Mouse (Mus musculus) CD4-positive, CD25-positive, alpha-beta regulatory T cell, adult 2 months (primary cell): ENCODE measurements around the gene Car8.

Experiments
- DNase-seq: peaks from one replicate; pipeline ENCODE4 v3.0.0-alpha.2; 2012; ENCODE audit warnings: low read depth, low spot score

Gene Car8

DNA sequence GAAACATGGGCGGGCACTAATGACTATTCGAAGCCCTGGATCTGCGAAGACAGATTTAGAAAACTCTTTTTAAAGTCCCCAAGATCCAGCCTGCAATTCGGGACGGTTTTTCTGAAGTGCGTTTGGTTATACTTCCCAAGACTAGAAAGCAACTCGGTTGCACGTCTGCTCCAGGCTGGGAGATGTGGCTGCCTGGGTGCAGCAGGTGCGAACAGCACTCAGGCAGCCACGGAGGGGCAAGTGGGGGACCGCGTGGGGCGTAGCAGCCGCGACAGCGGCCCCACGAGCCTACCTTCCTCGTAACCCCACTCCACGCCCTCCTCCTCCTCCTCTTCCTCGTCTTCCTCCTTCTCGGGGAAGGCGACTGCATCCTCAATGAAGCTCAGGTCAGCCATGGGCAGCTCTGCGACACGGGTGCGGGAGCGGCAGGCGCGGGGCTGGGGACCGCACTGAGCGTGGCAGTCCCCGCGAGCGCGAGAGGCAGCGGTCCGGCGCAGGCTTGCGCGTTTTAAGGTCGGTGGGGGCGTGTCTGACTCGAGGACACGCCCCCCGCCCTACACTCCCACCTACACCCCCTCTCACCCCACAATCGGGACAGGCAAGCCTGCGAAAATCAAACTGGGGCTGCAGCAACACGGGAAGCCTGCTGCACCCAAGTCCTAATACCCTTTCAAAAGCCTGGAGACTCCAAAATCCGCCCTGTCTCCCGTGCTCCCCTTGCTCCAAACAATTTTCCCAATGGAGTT lies at the start of gene Car8:
Car8 (minus strand) TSS at position 482 of the 746 bp plus-strand sequence.
- peak; percentile 49 for DNase-seq

DNA sequence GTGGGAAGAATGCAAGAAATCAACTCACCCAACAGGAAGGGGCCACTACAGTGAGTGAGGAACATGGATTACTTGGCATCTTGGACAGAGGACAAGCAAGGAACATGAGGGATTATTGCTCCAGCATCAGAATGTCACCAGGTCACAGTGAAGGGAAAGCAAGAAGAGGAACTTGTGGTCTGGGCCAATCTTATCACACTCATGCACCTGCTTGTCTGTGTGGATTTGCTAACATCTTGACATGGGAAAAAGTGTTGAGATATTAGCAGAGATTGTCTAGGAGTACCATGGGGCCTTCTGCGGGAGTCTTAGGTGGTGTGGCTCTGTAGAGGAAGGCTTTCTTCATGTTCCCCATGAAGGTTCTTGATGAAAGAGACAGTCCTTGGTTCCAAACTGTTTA lies 46.1 kb upstream of the Car8 start:
- no peak for DNase-seq

DNA sequence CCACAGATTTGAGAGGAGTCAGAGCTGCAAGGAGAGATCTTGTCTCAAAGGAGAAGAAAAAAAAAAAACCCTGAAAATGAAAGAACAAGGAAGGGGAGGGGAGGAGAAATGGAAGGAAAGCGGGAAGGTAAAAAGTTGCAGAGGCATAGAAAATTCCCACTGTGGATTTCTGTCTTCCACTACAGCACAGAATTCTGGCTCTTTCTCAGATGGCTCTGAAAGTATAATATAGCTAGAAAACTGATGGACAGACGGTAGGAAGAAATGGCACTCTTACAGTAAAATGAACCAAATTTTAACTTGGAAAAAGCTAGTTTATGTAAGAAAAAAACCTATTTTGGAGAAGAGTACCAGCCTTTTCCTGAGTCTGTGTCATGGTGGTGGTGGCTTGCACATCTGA lies 39.3 kb upstream of the Car8 start:
- no peak for DNase-seq

DNA sequence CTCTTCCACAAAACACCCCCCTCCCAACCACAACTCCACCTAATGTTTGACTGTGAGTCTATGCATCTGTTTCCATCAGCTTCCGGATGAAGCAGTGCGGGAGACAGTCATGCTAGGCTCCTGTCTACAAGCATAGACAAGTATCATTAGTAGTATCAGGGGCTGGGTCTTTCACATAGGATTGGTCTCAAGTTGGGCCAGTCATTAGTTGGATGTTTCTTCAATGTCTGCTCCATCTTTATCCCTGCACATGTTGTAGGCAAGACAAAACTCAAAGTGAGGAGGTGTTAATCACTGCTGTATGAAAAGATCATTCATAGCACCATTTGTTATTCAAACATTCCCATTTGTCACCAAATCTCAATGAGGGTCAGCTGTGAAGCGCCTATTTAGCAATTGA lies 11.0 kb upstream of the Car8 start:
- no peak for DNase-seq

DNA sequence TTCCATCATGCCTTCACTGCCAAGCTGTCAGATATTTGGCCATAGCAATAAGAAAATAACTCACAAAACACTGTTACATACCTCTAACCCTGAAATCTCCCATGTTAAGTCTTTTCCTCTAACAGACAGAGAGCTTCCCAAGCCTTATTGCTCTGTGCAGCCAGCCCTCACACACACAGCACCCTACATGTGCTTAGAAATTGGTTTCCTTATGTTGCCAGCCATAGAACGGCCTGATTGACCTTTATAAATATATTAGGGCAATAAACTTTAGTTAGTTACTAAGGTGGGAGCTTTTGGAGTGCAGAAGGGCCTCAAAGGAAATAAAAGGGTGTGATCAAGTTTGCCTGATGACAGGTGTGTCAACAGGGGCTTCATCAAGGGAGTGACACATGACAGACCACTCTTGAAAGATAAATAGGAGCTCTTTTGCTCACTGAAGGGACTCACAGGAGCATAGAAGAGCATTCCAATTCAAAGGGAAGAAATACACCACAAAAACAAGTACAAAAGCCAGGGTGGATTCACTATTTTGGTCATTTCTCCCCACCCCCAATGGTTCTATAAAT lies 6.7 kb upstream of the Car8 start:
- DNase-seq: no peak

DNA sequence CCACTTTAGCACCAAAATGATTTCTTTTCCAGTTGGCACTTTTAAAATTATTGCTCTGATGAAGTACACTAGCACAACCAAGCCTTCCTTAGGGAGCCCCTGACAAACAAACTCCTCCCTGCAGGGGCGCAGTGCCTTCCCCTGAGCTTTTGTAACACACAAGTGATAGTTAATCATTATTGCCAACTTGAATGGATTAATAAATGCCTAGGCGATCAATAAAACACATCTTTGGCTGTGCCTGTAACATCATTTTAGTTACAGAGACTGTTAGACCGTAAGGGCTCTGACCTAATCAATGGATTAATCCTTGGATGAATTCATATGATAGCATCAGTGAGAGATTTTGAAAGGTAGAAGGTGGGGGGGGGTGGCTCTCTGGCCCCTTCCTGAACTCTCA lies 6.2 kb upstream of the Car8 start:
- no peak for DNase-seq

DNA sequence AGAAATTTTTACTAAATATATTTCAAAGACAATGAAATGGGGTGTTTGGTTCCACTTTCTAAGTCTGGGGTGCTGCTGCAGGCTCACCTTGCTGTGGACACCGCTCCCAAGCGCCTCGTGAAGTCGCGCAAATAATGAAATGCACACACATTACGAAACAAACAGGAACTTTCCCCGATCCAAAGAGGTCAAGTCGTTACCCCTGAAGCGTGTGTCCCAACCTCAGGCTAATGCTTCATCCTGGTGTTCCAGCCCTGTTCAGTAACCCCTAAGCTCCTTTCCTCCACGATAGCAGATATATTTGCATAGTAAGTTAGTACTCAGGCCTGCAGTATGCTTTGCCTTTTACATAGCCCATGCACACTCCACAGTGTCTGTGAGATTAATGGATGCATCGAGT lies 858 bp upstream of the Car8 start:
- no peak for DNase-seq

DNA sequence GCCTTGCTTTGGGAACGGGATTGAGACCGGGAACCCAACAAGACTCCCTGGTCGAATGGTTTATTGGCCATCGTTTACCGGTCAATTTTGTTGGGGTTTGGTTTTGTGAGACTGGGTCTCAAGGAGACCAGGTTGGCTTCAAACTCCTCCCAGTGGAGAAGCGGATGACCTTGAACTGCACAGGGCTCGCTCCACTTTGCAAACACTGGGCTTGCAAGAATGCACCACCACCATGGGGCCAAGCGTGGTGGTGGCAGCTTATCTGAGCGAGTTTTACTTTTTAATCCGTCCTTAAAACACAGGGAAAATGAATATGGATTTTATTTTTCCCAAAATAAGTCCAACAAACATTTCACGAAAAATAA lies 447 bp upstream of the Car8 start:
- no peak for DNase-seq

DNA sequence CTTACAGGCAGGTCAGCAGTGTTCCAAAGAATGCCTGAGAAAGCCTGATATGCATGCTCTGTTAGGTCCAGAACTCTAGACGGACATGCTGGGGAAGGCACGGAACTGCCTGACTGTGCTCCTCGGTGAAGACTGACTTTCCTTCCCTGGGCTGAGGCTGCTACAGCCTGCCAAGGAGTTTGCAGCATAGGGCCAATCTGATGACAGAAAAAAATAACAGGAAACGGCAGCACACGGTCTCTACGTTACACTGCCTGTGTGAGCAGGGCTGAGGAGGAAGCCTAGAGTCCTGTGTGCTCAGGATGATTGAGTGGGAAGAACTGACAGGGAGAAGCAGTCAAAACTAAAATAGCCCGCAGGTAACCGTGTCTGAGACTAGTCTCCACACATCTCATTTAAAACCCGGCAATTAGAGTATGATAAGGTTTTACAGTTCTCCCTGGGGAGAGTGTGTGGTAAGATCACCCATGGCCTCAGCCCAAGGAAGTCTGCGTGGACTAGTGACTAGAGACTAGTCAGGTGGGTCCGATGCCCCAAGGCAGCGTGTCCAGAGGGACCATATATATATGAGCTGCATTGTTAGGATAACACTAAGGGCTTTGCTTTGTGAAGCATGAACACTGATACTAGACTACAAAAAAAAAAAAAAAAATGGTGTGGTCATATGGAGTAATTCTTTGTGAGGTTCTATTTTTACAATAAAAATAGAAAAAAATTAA lies 6.3 kb downstream of the Car8 start:
- DNase-seq: no peak

DNA sequence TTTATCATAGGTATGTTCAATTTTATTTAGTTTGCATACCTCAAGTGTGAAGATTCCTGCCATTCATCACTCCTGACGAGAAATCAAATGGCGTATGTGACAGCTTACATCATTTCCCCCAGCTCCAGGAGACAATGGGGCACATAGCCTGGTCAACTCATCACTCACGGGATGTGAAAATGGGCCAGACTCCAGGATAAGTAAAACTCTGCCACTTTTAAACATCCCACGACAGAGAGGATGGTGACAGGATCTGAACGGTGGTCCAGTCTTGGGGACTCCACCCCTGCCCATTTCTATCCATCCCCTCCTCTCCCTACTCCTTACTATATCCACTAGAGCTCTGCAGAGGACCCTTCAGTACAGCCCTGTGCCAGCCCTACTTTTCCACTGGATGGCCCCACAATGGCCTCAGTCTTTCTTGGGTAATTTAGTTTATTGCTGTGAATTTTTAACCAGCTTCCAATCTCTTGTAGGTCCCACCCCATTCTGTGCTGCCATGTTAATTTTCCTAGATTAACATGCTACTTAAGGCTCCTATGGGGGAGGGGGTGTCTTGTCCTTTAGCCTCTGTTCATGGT lies 7.5 kb downstream of the Car8 start:
- DNase-seq: no peak

DNA sequence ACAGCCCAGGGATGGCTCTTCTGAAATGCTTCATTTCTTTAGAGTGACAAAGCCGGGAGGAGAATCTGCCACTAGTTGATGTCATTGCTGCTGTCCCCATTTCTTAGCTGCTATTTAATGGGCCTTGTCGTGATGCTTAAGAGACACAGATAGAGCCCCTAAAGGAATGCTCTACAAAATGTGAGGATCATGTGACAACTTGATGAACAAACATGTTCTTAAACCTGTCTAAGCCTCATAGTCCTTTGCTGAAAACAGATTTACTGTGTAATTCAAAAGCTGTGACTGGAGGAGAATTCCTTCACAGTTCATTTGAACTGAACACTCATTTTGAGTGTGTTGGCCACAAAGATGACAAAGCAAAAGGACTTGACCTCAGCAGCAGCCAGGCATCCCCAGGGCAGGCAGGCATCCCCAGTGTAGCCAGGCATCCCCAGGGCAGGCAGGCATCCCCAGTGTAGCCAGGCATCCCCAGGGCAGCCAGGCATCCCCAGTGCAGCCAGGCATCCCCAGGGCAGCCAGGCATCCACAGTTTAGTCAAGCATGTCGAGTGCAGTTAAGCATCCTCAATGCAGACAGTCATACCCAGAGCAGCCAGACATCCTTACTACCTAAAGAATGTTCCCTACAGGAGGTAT lies 9.1 kb downstream of the Car8 start:
- DNase-seq: no peak

DNA sequence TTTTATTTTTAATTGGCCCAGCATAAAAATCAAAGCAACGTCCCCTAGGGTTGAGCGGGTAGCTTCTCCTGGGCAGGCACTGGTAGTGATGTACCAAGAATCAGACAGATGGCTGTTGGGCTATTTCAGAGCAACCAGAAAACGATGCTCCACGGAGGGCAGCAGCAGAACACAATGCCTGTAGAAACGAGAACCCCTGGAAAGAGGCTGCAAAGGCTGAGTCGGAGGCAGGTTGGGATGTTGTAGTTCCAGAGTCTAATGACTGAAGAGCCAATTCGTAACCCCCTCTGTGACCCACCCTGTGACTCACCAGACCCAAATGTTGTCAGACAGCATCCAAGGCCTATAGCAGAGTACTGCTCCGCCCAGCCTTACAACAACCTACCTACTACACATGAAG lies 19.9 kb downstream of the Car8 start:
- no peak for DNase-seq

DNA sequence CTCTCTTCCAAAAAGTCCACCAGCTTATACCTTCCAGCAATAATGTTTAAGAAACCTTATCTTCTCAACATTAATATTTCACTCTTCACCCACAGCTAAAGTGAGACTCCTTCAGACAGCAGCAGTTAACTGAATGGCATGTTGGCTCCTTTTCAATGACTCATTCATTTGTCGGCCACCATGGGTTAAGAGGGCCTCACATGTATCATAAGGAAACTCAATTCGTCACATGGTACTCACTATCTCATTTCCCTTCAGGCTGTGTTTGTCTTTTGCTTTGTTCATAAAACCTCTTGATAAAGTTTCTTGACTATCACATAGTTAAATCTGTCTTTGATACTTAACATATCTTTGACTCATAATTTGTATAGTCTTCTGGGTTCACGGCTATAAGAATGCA lies 20.8 kb downstream of the Car8 start:
- DNase-seq: peak; percentile 12

DNA sequence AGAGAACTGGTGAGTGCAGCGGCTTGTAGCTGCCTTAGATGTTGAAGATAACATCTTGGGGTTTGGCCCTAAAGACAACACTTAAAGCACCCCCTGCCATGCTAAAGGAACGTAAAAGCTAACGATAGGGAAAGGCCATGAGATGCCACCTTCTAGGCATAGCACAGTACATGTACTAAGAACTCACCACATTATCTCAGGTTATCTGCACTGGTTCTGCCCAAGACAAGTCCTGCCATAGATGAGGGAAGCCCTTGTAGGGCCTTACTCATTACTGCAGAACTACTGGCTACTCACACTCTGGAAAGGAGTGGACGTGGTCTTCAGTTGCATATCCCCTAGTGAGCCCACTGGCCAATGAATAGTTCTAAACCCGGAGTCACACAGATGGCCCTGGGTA lies 21.6 kb downstream of the Car8 start:
- no peak for DNase-seq

DNA sequence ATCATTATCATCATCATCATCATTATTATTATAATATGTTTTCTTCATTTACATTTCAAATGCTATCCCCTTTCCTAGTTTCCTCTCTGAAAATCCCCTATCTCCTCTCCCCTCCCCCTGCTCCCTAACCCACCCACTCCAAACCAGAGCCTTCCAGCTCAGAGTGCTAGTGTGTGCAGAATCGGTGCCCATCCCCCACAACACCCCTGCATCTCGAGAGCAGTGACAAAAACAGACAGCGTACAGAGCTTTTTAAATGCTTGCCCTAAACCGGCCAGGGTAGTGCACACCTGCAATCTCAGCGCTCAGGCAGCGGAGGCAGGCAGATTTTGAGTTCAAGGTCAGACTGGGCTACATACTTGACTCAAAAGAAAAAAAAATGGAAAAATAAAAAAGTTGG lies 22.3 kb downstream of the Car8 start:
- DNase-seq: no peak

DNA sequence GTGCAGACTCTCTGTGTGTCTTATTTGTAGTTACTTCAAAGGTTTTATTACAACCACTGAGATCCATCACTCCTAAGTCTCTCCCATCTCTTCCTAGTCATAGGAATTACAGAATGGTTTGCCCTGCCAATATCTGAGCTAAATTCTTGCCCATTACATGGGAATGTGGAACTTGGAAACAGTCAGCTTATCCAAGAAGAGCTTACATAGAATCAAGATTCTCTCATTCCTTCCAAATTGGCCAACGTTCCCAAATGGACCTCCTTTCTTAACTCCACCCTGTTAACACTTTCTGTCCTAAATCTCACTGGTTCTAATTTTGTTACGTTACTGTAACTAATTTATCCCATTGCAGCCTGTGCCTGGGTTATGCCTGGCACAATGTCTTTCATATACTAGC lies 25.2 kb downstream of the Car8 start:
- DNase-seq: no peak

DNA sequence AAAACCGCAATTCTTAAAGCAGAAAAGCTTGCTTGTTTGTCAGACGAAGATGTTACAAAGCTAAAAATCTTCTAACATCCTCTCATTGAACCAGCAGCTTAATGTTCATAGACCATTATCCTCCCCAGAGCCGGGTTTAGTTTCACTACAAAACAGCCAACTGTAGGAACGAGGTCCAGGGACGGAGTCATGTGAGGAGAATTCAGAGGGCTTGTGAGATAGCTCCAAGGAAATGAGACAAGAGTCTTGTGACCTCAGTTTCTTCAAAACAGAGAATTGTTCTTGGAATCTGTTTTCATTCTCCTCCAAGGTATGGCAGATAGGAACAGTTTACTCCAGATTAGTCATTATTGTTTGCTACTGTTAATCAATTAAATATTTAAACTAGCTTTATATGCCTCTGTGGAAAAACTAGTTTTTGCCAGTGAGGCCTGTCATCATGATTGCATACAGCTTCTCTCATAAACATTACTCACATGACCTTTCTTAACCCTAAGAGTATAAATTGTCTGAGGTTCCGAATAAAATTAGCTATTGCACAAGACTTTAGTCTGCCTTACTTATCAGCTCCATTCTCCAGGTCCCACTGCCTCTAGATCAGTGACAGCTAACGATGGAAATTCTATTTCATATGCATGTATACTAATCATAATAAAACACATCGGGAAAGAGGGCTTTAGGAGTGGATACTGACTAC lies 25.8 kb downstream of the Car8 start:
- DNase-seq: no peak

DNA sequence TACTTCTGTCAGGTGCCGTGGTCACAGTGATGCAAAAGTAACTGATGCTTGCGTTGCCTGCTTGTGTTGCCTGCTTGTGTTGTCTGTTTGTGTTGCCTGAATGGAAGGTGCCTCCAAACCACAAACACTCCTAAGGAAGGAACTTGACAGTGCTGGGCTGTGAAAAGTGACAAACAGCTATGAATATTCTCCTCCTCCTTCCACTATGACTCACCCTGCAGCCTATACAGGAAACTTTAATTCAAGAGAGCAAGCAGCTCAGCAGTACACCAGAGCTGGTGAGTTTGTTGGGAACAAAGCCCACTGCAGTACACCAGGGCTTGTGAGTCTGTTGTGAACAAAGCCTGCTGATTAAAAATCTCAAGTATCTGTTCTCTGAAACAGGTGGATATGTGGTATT lies 28.4 kb downstream of the Car8 start:
- no peak for DNase-seq

DNA sequence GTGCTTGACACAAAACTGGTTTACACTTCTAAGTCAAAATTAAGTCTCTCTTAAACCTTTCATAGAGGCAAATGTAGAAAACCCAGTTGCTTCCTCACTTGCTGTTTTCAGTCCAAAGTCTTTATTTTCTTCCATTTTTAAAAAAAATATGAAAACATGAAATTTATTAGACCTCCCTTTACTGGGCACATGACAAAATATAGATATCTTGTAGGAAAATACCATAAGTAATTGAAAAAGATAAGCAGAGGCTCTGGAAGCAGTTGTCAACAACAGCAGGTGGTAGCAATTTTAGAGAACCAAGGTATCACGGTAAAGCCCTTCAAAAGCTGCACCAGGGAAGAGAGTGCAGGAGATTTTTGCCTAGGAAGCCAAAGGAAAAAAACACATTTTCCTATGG lies 30.9 kb downstream of the Car8 start:
- no peak for DNase-seq

DNA sequence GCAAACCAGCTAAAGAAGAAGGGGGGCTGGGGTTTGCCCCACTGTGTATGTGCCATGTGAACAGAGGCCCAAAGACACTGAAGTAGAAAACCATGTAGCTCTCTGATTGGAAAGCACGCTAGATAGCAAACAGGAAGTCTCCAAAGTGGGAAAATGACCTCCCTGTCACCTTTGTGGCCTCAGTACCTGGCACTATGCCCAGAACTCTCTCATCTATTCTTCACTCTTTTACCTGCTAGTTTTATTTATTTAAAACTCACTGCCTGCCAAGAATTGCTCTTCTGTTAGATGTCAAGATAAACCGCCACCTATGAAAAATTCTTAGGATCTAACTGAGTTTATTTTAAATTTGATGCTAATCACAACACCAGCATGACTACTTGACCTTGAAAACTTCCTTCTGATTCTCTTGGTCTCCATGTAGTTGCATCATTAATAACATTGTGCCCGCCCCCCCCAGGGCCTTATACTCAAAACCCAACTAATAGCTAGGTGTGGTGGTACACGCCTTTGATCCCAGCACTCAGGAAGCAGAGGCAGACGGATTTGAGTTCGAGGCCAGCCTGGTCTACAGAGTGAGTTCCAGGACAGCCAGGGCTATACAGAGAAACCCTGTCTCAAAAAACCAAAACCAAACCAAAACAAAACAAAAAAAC lies 31.8 kb downstream of the Car8 start:
- DNase-seq: peak; percentile 29

DNA sequence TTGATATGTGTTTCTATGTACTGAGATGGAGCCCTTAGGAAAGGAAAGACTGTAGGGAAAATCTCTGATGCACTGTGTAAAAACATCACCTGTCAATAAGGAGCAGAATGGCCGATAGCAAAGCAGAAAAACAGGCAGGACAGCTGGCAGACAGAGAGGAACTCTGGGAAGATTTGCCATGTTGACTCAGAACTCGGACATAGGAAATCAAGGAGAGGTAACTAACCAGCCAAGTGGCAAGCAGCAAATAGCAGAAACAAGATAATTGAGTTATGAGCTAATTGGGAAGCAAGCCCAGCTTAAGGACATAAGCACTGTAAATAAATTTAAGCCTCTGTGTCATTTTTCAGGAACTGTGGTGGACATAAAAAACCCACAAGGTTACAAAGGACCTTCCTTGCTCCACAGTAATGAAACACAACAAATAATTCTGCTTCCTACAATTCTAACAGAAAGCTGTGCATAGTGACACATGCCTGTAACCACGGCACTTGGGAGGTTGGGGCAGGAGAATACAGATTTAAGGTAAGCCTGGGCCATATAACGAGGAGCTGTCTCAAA lies 33.7 kb downstream of the Car8 start:
- no peak for DNase-seq
